Mouse (Mus musculus) right cerebral cortex, postnatal 4 days (tissue): ENCODE results near the gene Dmxl2.

Experiments
- DNase-seq: peaks from one replicate; pipeline ENCODE4 v3.0.0-alpha.2; 2022

Gene Dmxl2

GRCm38 (mm10) chr9:54499291-54499690 is 2.1 kb downstream of the Dmxl2 start:
- no peak for DNase-seq

GRCm38 (mm10) chr9:54490431-54490830 is 11.0 kb downstream of the Dmxl2 start:
- no peak for DNase-seq

- no peak for DNase-seq
Observed at GRCm38 (mm10) chr9:54489599-54489998, 11.8 kb downstream of the Dmxl2 start.

GRCm38 (mm10) chr9:54484927-54485326 is 16.5 kb downstream of the Dmxl2 start:
- DNase-seq, result no peak

GRCm38 (mm10) chr9:54483215-54483614 is 18.2 kb downstream of the Dmxl2 start:
- no peak for DNase-seq

GRCm38 (mm10) chr9:54482763-54483162 is 18.7 kb downstream of the Dmxl2 start:
- DNase-seq, result no peak

- DNase-seq, result no peak
Observed at GRCm38 (mm10) chr9:54479054-54479453, 22.4 kb downstream of the Dmxl2 start.

- DNase-seq, result no peak
Observed at GRCm38 (mm10) chr9:54478117-54478516, 23.3 kb downstream of the Dmxl2 start.

GRCm38 (mm10) chr9:54474546-54474945 is 26.9 kb downstream of the Dmxl2 start:
- DNase-seq, result no peak

- no peak for DNase-seq
Observed at GRCm38 (mm10) chr9:54474031-54474430, 27.4 kb downstream of the Dmxl2 start.

- DNase-seq, result no peak
Observed at GRCm38 (mm10) chr9:54472784-54473183, 28.6 kb downstream of the Dmxl2 start.

- no peak for DNase-seq
Observed at GRCm38 (mm10) chr9:54469339-54469738, 32.1 kb downstream of the Dmxl2 start.

- no peak for DNase-seq
Observed at GRCm38 (mm10) chr9:54467433-54467933, 33.9 kb downstream of the Dmxl2 start.

GRCm38 (mm10) chr9:54463483-54464054 is 37.9 kb downstream of the Dmxl2 start:
- no peak for DNase-seq

GRCm38 (mm10) chr9:54439015-54439414 is 62.4 kb downstream of the Dmxl2 start:
- no peak for DNase-seq

GRCm38 (mm10) chr9:54438246-54438645 is 63.2 kb downstream of the Dmxl2 start:
- DNase-seq, result peak; percentile 52

- DNase-seq, result no peak
Observed at GRCm38 (mm10) chr9:54416238-54416637, 85.2 kb downstream of the Dmxl2 start.

GRCm38 (mm10) chr9:54356756-54357155 is 144.7 kb downstream of the Dmxl2 start:
- DNase-seq, result no peak

GRCm38 (mm10) chr9:54342026-54342425 is 159.4 kb downstream of the Dmxl2 start:
- no peak for DNase-seq

GRCm38 (mm10) chr9:54336532-54337144 is 164.8 kb downstream of the Dmxl2 start:
- peak; percentile 71 for DNase-seq

GRCm38 (mm10) chr9:54335582-54335981 is 165.8 kb downstream of the Dmxl2 start:
- DNase-seq, result no peak

- DNase-seq, result no peak
Observed at GRCm38 (mm10) chr9:54329201-54329600, 172.2 kb downstream of the Dmxl2 start.

- no peak for DNase-seq
Observed at GRCm38 (mm10) chr9:54323456-54323855, 178.0 kb downstream of the Dmxl2 start.

GRCm38 (mm10) chr9:54316363-54316762 is 185.1 kb downstream of the Dmxl2 start:
- no peak for DNase-seq
